Mouse (Mus musculus) liver, embryonic 14.5 days (tissue): ENCODE measurements at regions not wholly inside any gene's neighbourhood (a gene's known extent, or its start where the extent isn't known, plus 50 kb on each side); places are given as distances from the start of the nearest gene placed in this dataset.

Source experiments
- CTCF ChIP-seq: IDR thresholded peaks from 2 replicates; pipeline ENCODE4 v1.5.1; 2016; ENCODE audit warnings: antibody characterized with exemption, low read depth, control low read depth
- EP300 ChIP-seq: IDR thresholded peaks from 2 replicates; pipeline ENCODE4 v1.6.1; 2016; ENCODE audit warnings: antibody characterized with exemption, low read depth

DNA sequence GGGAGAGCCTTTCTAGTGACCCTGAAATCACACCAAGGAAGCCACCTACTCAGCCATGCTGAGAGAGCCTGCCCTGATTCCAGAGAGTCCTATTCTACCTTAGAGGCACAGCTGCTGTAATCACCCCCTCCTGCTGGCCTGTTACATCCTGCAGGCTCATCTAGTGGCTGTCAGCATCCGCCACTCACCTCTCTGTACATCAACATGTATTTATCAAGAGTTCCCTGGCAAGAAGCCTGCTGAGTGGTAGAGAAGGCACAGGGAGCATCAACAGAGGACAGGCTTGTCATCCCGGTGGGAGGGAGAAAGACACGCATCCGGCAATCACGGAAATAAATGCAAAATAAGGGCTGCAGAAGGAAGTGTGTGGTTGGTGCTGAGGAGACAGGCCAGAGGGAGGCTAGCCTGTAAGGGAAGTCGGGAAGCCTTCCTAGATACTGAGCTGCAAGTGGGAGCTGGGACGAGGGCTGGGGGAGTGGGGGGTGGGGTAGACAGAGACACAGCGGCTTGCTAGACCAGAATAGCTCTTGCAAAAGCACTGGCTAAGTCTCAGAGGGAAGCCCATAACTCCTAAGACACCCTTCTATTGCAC is 75.9 kb upstream of the Calm2 start:
- TF ChIP-seq CTCF (no peak), EP300 (no peak)
